Mouse (Mus musculus): ENCODE measurements around the gene Ifngr2. TPM values are rescaled to one million over a fixed set of nuclear protein-coding genes. Genes with fewer than 3 reads are reported as not detected.

Ifngr2 gene
- polyA plus RNA-seq, 1 experiment from 2014 or later = 99.9 TPM

- 67% methylated on average over 23 of the region's 23 CpGs for WGBS
Observed at GRCm38 (mm10) chr16:91533097-91534001, 13.5 kb upstream of the Ifngr2 start.

GRCm38 (mm10) chr16:91534477-91534876 lies 12.4 kb upstream of the Ifngr2 start:
- H3K36me3 ChIP-seq (ENCODE audit: control insufficient read depth, insufficient read depth, low read length) = no peaks in the 10 kb centered on the region
- no peak overlapping the region for H3K4me3 ChIP-seq (ENCODE audit: low read depth, low read length)
- no peaks in the 10 kb centered on the region for H3K9me3 ChIP-seq (ENCODE audit: control insufficient read depth, low read length)
- 0 out of 2 replicates have a peak, but pooled peaks have one; percentile 51 for ATAC-seq (ENCODE audit: low read depth)
- H3K4me2 ChIP-seq (ENCODE audit: low read depth, low read length) = no peak overlapping the region
- H3K9ac ChIP-seq (replicated peaks; ENCODE audit: low read depth, low read length) = no peak overlapping the region
- 51% methylated on average over 13 of the region's 13 CpGs for WGBS
- no peaks in the 10 kb centered on the region for H3K27me3 ChIP-seq (ENCODE audit: control insufficient read depth, insufficient read depth, low read length)
- H3K4me1 ChIP-seq (ENCODE audit: control insufficient read depth, insufficient read depth, low read length) = no peaks in the 10 kb centered on the region
- H3K27ac ChIP-seq (ENCODE audit: low read depth, low read length) = no peak overlapping the region

More at GRCm38 (mm10) chr16:91533097-91534001, 13.5 kb upstream of the Ifngr2 start:
- H3K4me1 ChIP-seq (ENCODE audit: control insufficient read depth, insufficient read depth, low read length) = no peaks in the 10 kb centered on the region
- no peaks in the 10 kb centered on the region for H3K9me3 ChIP-seq (ENCODE audit: control insufficient read depth, low read length)
- H3K9ac ChIP-seq (replicated peaks; ENCODE audit: low read depth, low read length) = no peak overlapping the region
- no peak overlapping the region for H3K27ac ChIP-seq (ENCODE audit: low read depth, low read length)
- H3K36me3 ChIP-seq (ENCODE audit: control insufficient read depth, insufficient read depth, low read length) = no peaks in the 10 kb centered on the region
- no peak overlapping the region for H3K4me2 ChIP-seq (ENCODE audit: low read depth, low read length)
- H3K27me3 ChIP-seq (ENCODE audit: control insufficient read depth, insufficient read depth, low read length) = no peaks in the 10 kb centered on the region
- no peak for ATAC-seq (ENCODE audit: low read depth)
- no peak overlapping the region for H3K4me3 ChIP-seq (ENCODE audit: low read depth, low read length)

GRCm38 (mm10) chr16:91534888-91535287 lies 12.0 kb upstream of the Ifngr2 start:
- H3K27ac ChIP-seq (ENCODE audit: low read depth, low read length) = no peak overlapping the region
- WGBS = 82% methylated on average over 6 of the region's 6 CpGs
- no peak for ATAC-seq (ENCODE audit: low read depth)
- H3K9ac ChIP-seq (replicated peaks; ENCODE audit: low read depth, low read length) = no peak overlapping the region
- H3K4me3 ChIP-seq (ENCODE audit: low read depth, low read length) = no peak overlapping the region
- no peaks in the 10 kb centered on the region for H3K4me1 ChIP-seq (ENCODE audit: control insufficient read depth, insufficient read depth, low read length)
- H3K9me3 ChIP-seq (ENCODE audit: control insufficient read depth, low read length) = no peaks in the 10 kb centered on the region
- H3K27me3 ChIP-seq (ENCODE audit: control insufficient read depth, insufficient read depth, low read length) = no peaks in the 10 kb centered on the region
- no peaks in the 10 kb centered on the region for H3K36me3 ChIP-seq (ENCODE audit: control insufficient read depth, insufficient read depth, low read length)
- H3K4me2 ChIP-seq (ENCODE audit: low read depth, low read length) = no peak overlapping the region

- ATAC-seq (ENCODE audit: low read depth) = no peak
- no peak overlapping the region for H3K9ac ChIP-seq (replicated peaks; ENCODE audit: low read depth, low read length)
- H3K27ac ChIP-seq (ENCODE audit: low read depth, low read length) = no peak overlapping the region
- H3K4me3 ChIP-seq (ENCODE audit: low read depth, low read length) = no peak overlapping the region
- H3K4me2 ChIP-seq (ENCODE audit: low read depth, low read length) = no peak overlapping the region
- no peaks in the 10 kb centered on the region for H3K9me3 ChIP-seq (ENCODE audit: control insufficient read depth, low read length)
- H3K4me1 ChIP-seq (ENCODE audit: control insufficient read depth, insufficient read depth, low read length) = no peaks in the 10 kb centered on the region
- H3K36me3 ChIP-seq (ENCODE audit: control insufficient read depth, insufficient read depth, low read length) = no peaks in the 10 kb centered on the region
- no peaks in the 10 kb centered on the region for H3K27me3 ChIP-seq (ENCODE audit: control insufficient read depth, insufficient read depth, low read length)
- 94% methylated on average over 6 of the region's 6 CpGs for WGBS
Observed at GRCm38 (mm10) chr16:91536372-91536771, 10.5 kb upstream of the Ifngr2 start.

GRCm38 (mm10) chr16:91537065-91537464 lies 9.8 kb upstream of the Ifngr2 start:
- Histone ChIP-seq H3K4me3 (ENCODE audit: low read depth, low read length) (no peak overlapping the region), H3K27ac (ENCODE audit: low read depth, low read length) (no peak overlapping the region)

GRCm38 (mm10) chr16:91538051-91538450 lies 8.8 kb upstream of the Ifngr2 start:
- Histone ChIP-seq H3K4me1 (ENCODE audit: control insufficient read depth, insufficient read depth, low read length) (no peaks in the 10 kb centered on the region), H3K4me2 (ENCODE audit: low read depth, low read length) (no peak overlapping the region), H3K36me3 (ENCODE audit: control insufficient read depth, insufficient read depth, low read length) (no peaks in the 10 kb centered on the region), H3K27ac (ENCODE audit: low read depth, low read length) (no peak overlapping the region), H3K9me3 (ENCODE audit: control insufficient read depth, low read length) (no peaks in the 10 kb centered on the region), H3K27me3 (ENCODE audit: control insufficient read depth, insufficient read depth, low read length) (no peaks in the 10 kb centered on the region), H3K9ac (replicated peaks; ENCODE audit: low read depth, low read length) (no peak overlapping the region), H3K4me3 (ENCODE audit: low read depth, low read length) (no peak overlapping the region)
- no peak for ATAC-seq (ENCODE audit: low read depth)
- WGBS = 90% methylated on average over 6 of the region's 6 CpGs

More at GRCm38 (mm10) chr16:91537065-91537464, 9.8 kb upstream of the Ifngr2 start:
- no peaks in the 10 kb centered on the region for H3K27me3 ChIP-seq (ENCODE audit: control insufficient read depth, insufficient read depth, low read length)
- no peaks in the 10 kb centered on the region for H3K36me3 ChIP-seq (ENCODE audit: control insufficient read depth, insufficient read depth, low read length)
- H3K9ac ChIP-seq (replicated peaks; ENCODE audit: low read depth, low read length) = no peak overlapping the region
- WGBS = 78% methylated on average over 3 of the region's 3 CpGs
- H3K9me3 ChIP-seq (ENCODE audit: control insufficient read depth, low read length) = no peaks in the 10 kb centered on the region
- no peaks in the 10 kb centered on the region for H3K4me1 ChIP-seq (ENCODE audit: control insufficient read depth, insufficient read depth, low read length)
- H3K4me2 ChIP-seq (ENCODE audit: low read depth, low read length) = no peak overlapping the region
- ATAC-seq (ENCODE audit: low read depth) = no peak

GRCm38 (mm10) chr16:91538513-91538912 lies 8.4 kb upstream of the Ifngr2 start:
- H3K4me1 ChIP-seq (ENCODE audit: control insufficient read depth, insufficient read depth, low read length) = no peaks in the 10 kb centered on the region
- no peaks in the 10 kb centered on the region for H3K9me3 ChIP-seq (ENCODE audit: control insufficient read depth, low read length)
- H3K27me3 ChIP-seq (ENCODE audit: control insufficient read depth, insufficient read depth, low read length) = no peaks in the 10 kb centered on the region
- H3K27ac ChIP-seq (ENCODE audit: low read depth, low read length) = no peak overlapping the region
- no peak for ATAC-seq (ENCODE audit: low read depth)
- H3K4me3 ChIP-seq (ENCODE audit: low read depth, low read length) = no peak overlapping the region
- H3K36me3 ChIP-seq (ENCODE audit: control insufficient read depth, insufficient read depth, low read length) = no peaks in the 10 kb centered on the region
- no peak overlapping the region for H3K4me2 ChIP-seq (ENCODE audit: low read depth, low read length)
- no peak overlapping the region for H3K9ac ChIP-seq (replicated peaks; ENCODE audit: low read depth, low read length)
- 75% methylated on average over 9 of the region's 9 CpGs for WGBS

- Histone ChIP-seq H3K9ac (replicated peaks; ENCODE audit: low read depth, low read length) (no peak overlapping the region), H3K36me3 (ENCODE audit: control insufficient read depth, insufficient read depth, low read length) (no peaks in the 10 kb centered on the region), H3K27me3 (ENCODE audit: control insufficient read depth, insufficient read depth, low read length) (no peaks in the 10 kb centered on the region), H3K4me1 (ENCODE audit: control insufficient read depth, insufficient read depth, low read length) (no peaks in the 10 kb centered on the region), H3K9me3 (ENCODE audit: control insufficient read depth, low read length) (no peaks in the 10 kb centered on the region), H3K27ac (ENCODE audit: low read depth, low read length) (no peak overlapping the region), H3K4me3 (ENCODE audit: low read depth, low read length) (no peak overlapping the region), H3K4me2 (ENCODE audit: low read depth, low read length) (peak overlapping the region; percentile 27; the same call in 1 of the 2 replicates)
- ATAC-seq (ENCODE audit: low read depth) = no peak; the same call in 1 of the 2 replicates
- WGBS = 41% methylated on average over 10 of the region's 10 CpGs
Observed at GRCm38 (mm10) chr16:91541573-91542081, 5.2 kb upstream of the Ifngr2 start.

GRCm38 (mm10) chr16:91543619-91544018 lies 3.3 kb upstream of the Ifngr2 start:
- Histone ChIP-seq H3K27ac (ENCODE audit: low read depth, low read length) (no peak overlapping the region), H3K9ac (replicated peaks; ENCODE audit: low read depth, low read length) (no peak overlapping the region), H3K27me3 (ENCODE audit: control insufficient read depth, insufficient read depth, low read length) (no peaks in the 10 kb centered on the region), H3K4me2 (ENCODE audit: low read depth, low read length) (no peak overlapping the region), H3K4me1 (ENCODE audit: control insufficient read depth, insufficient read depth, low read length) (peaks cover 10% of the 10 kb centered on the region), H3K36me3 (ENCODE audit: control insufficient read depth, insufficient read depth, low read length) (no peaks in the 10 kb centered on the region), H3K9me3 (ENCODE audit: control insufficient read depth, low read length) (no peaks in the 10 kb centered on the region), H3K4me3 (ENCODE audit: low read depth, low read length) (no peak overlapping the region)
- ATAC-seq (ENCODE audit: low read depth) = no peak
- 94% methylated on average over 1 of the region's 1 CpGs for WGBS
